Mouse (Mus musculus) small intestine, adult 2 months (tissue): ENCODE data around the gene Bglap3.
"Not testable (repeated sequence)": the region's sequence is repeated elsewhere in the genome, so short reads cannot be mapped to it uniquely, and the experiment has no call there.

Source experiments
- CTCF ChIP-seq: fragments of 200-500 bp; IDR thresholded peaks from 2 replicates; pipeline ENCODE4 v1.5.1; 2012; ENCODE audit warnings: low read depth, mild to moderate bottlenecking, control low read depth, inconsistent platforms, low read length, moderate library complexity, mixed read lengths; ENCODE audit not compliant: insufficient replicate concordance, insufficient read length; ENCODE audit errors: extremely low read depth
- POLR2A ChIP-seq: fragments of 200-500 bp; IDR thresholded peaks from 2 replicates; pipeline ENCODE4 v1.6.1; 2012; ENCODE audit warnings: low read depth, mild to moderate bottlenecking, control low read depth, inconsistent platforms, low read length, moderate library complexity

DNA sequence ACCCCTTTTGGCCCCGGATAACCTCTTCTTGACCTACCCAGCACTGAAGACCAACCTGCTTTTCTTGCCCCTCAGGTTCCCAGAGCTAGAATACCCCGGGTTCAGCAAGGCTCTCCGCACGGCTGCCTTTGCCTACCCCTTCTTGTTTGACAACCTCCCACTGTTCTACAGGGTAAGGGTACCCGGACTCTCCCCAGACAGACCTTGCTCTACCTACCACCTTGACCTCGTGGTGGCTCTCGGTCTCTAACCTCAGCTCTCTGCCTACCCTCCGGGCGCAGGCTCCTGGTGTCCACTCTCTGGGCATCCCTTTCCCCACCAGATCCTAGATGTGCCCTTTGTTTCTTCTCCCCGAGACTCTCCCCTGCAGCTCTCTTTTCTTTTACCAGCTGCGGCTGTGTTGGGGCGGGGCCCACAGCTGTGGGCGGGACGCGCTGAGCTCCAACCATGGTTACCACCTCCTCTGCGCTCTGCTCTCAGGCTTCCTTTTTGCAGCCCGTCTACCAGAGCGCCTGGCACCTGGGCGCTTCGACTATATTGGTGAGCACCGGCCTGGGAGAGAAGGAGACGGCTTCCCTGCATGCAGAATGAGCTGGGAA is 5.6 kb downstream of the Bglap3 start:
- not testable (repeated sequence) for TF ChIP-seq POLR2A, CTCF
